Mouse (Mus musculus) large intestine, adult 2 months (tissue): ENCODE measurements around the gene Gpr183. TPM values are rescaled to one million over a fixed set of nuclear protein-coding genes. Genes with fewer than 3 reads are reported as not detected.
A peak's percentile ranks its signal among the peaks of the same experiment; 100 is the strongest.

ENCODE experiments used
- DNase-seq: peaks from one replicate; pipeline ENCODE4 v3.0.0-alpha.2; 2012; ENCODE audit warnings: low read depth, low spot score
- WGBS: fragments of 180-500 bp; shearing (Covaris S2); methylation state at CpG from one replicate; pipeline ENCODE4 v1.1.7; 2018; 5-methylcytosine and 5-hydroxymethylcytosine counted together
- polyA plus RNA-seq: library from polyadenylated mRNA; depleted of rRNA; stranded (reverse); fragments of >200 nt; gene quantifications from 2 replicates; pipeline ENCODE4 v1.2.3, GENCODE M21; 2012

The Gpr183 gene
- polyA plus RNA-seq, 1 experiment = 4.8 TPM

GRCm38 (mm10) chr14:121937601-121938255, 27.3 kb downstream of the Gpr183 start:
- 74% methylated on average over 11 of the region's 11 CpGs for WGBS
- DNase-seq = no peak

DNA sequence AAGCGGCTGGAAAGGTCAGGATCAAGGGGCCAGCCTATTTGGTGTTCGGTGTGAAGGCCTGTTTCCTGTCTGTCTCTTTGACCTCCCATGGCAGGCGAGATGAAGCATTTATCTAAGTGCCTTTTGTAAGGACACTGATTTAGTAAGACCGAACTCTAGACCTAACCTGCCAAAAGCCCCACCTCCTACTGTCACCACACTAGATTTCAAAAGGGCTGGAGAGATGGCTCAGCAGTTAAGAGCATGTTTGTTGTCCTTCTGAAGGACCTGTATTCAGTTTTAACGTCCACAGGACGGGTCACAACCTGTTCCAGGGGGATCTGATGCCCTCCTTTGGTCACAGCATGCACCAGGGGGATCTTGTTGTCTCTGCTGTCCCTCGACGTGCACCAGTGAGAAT, 28.1 kb downstream of the Gpr183 start:
- 85% methylated on average over 8 of the region's 8 CpGs for WGBS
- DNase-seq = no peak

GRCm38 (mm10) chr14:121936356-121936755, 28.6 kb downstream of the Gpr183 start:
- DNase-seq = no peak
- 92% methylated on average over 4 of the region's 4 CpGs for WGBS

DNA sequence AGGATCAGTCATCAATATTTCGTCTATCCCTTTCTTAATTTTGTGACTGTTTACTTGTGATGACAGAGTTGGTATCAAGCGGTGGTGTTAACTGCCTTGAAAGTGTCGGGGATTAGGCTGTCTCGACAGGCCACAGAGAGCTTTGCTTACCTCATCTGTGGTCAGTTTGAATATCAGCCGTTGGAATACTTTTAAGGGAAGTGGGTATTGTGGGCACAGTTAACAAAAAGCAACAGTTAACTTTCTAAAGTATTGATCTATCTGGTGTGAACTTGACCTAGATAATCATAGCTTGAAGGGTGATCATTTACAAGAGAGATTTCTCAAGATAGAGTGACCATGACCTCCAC, 30.4 kb downstream of the Gpr183 start:
- 94% methylated on average over 5 of the region's 5 CpGs for WGBS

DNA sequence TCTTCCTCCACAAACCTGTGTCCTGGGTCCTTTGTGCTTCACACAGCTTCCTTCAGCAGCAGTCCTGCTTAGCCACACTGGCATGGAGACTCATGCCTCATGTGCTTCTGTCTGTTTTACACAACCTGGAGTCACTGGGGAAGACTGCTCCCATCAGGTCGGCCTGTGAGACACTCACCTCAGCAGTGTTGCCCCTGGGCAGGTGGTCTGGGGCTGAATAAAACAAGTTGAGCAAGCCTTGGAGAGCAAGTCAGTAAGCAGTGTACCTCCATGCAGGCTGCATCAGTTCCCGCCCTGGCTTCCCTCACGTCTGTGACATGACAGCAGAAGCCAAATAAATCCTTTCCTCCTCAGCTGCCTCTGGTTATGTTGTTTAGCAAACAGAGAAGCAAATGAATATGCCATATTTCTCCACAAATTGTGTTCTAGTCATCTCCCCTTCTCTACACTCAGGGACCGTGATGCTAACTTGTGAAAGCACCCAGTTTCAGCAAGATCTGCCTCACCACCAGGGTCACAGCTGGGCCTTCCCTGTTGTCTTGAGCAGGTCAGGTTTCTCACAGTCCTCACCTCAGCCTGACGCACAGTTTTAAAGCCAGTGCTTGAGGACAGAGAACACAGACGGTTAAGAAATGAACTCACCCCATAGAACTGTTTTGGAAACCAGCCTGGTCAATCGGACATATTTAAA, 30.9 kb downstream of the Gpr183 start:
- WGBS = 92% methylated on average over 7 of the region's 7 CpGs
- DNase-seq = no peak

More for the DNA sequence above, 30.4 kb downstream of the Gpr183 start:
- DNase-seq = no peak

GRCm38 (mm10) chr14:121932180-121932579, 32.8 kb downstream of the Gpr183 start:
- DNase-seq = no peak
- 87% methylated on average over 4 of the region's 4 CpGs for WGBS

- no peak for DNase-seq
These were observed 33.4 kb downstream of the Gpr183 start for GRCm38 (mm10) chr14:121931594-121931993.

DNA sequence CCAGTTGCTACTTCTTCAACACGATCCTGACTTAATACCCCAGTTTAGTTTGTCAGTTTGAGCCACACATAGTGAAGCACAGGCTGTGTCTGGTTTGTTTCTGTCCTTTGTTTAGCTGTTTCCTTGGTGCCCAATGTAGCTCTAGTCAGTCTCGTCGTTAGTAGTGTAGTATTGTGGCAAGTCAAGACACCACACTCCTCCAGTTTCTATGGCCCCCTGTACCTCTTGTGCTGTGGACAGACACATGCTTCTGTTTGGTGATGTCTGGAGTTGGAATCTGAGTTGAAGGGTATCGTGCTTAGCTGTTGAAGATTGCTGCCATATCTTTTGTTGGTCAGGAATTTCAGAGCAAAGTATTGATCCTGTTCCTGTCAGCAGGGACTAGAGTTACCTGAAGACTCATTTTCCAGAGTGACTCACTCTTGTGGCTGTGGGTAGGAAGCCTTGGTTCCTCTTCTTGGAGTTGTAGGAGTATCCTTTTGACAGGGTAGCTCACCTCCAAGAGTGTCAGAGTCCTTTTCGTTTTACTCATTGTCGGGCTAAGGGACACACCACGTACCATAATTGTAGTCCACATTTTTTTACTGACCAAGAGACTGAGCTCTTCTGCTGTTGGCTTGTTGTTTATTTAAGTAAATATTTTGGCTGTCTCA, 34.1 kb downstream of the Gpr183 start:
- no peak for DNase-seq

More at GRCm38 (mm10) chr14:121931594-121931993, 33.4 kb downstream of the Gpr183 start:
- WGBS = 87% methylated on average over 3 of the region's 3 CpGs

GRCm38 (mm10) chr14:121929243-121929951, 35.6 kb downstream of the Gpr183 start:
- no peak for DNase-seq

More for the DNA sequence above, 34.1 kb downstream of the Gpr183 start:
- 59% methylated on average over 7 of the region's 7 CpGs for WGBS

DNA sequence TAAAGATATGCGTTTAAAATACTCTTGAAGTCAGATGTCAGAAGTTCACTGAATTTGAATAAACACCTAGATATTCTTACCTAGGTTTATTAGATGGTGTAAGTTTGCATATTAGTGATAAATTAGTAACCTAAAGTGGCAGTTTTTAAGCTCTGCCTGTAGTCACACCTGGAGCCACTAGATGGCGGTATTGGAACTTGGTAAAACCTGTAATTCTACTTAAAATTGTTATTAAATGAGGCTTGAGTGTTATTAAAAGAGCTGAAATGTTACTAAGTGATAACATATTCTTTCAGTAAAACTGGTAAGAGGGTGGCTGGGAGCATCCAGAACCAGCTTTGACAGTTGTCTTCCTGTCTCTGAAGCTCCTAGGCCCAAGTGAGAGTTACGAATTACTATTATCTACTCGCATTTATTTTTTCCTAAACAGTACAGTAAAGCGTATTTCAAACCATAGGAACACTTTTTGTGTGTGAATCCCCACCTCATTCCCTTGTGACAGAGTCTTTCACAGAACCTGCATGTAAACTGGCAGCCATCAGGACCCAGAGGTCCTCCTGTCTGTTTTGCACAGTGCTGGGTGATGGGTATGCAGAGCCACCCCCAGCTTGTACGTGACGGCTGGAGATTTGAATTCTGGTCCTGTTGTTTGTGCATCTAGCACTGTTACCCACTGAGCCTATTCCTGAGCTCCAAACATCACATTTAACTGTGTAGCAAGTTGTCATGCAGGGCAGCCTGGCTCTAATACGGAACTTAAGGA, 36.4 kb downstream of the Gpr183 start:
- DNase-seq = peak; percentile 50
- 68% methylated on average over 8 of the region's 8 CpGs for WGBS

More at GRCm38 (mm10) chr14:121929243-121929951, 35.6 kb downstream of the Gpr183 start:
- 79% methylated on average over 12 of the region's 12 CpGs for whole genome bisulfite sequencing

- WGBS = 98% methylated on average over 8 of the region's 8 CpGs
- no peak for DNase-seq
These were observed 37.5 kb downstream of the Gpr183 start for GRCm38 (mm10) chr14:121927451-121927850.

DNA sequence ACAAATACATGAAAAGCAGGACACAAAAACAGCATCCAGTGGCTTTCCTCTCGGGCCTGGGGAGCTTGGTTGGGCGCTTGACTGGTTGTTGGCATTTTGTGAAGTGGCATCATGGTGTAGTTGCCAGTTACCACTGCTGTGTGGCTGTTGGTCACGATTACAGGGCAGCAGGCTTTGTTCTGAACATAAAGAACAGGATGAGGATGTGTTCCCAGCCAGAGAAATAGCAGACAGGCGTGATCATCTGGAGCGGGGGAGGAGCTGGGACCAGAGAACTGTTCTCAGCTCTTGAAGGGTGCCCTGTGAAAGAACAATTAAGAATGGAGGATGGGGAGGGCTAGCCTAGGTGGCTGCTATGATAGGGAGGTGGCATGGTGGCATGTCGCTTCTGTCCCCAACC, 38.1 kb downstream of the Gpr183 start:
- DNase-seq = no peak
- 87% methylated on average over 6 of the region's 6 CpGs for WGBS

DNA sequence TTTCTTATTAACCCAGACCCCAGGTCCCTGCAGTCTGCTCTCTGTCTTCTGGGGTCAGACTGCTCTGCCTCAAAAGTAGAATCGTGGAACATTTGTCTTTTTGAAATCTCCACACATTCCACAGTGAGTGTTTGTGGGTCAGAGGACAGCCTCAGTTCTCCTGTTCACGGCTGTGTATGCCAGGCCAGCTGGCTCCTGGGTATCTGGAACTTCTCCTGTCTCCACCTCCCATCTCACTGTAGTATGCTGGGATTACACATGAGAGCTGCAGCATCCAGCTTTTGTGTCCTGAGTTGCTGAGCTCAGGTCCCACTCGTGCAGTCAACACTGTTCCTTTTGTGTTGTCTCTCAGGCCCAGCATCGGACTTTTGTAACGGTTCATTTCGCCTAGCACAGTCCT, 40.1 kb downstream of the Gpr183 start:
- WGBS = 72% methylated on average over 6 of the region's 6 CpGs
- no peak for DNase-seq

GRCm38 (mm10) chr14:121922731-121923130, 42.3 kb downstream of the Gpr183 start:
- 73% methylated on average over 4 of the region's 4 CpGs for WGBS
- no peak for DNase-seq

DNA sequence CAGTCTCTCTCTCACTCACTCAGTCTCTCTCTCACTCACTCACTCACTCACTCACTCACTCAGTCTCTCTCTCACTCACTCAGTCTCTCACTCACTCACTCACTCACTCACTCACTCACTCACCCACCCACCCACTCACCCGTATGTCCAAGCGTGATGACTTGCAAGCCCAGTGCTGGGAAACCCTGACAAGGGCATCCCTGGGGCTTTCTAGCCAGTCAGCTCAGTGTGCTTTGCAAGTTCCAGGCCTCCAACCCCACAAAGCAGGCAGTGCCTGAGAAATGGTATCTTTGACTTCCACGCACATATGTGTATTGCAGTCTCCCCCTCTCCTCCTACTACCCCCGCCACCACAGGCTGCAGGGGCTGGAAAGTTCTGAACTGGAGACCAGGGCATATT, 43.0 kb downstream of the Gpr183 start:
- DNase-seq = no peak
- WGBS = 92% methylated on average over 4 of the region's 4 CpGs

- 83% methylated on average over 12 of the region's 12 CpGs for WGBS
- no peak for DNase-seq
These were observed 44.4 kb downstream of the Gpr183 start for GRCm38 (mm10) chr14:121920511-121921124.

GRCm38 (mm10) chr14:121919752-121920151, 45.2 kb downstream of the Gpr183 start:
- WGBS = 7% methylated on average over 3 of the region's 3 CpGs
- DNase-seq = no peak

DNA sequence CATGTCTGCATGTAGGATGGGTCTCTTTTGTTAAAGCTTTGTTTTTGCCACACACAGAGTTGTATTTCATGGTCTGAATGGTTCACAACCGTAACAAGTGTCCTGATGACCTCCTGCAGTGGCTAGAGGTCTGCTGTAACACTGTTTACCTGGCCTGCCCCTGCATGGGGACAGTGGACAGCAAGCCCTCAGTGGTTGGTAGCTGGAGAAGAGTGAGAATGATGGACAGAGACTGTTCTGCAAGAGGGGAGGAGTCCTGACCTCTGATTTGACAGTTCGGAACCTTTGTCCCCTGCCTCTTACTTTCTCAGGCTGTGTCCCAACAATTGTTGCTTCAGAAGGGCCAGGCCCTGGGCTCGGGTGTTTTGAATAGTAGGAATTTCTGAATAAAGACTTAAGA, 46.7 kb downstream of the Gpr183 start:
- WGBS = 83% methylated on average over 3 of the region's 3 CpGs
- DNase-seq = no peak
